29 mouse cellular contexts compared by ENCODE assay signal in the genomic region with DNA sequence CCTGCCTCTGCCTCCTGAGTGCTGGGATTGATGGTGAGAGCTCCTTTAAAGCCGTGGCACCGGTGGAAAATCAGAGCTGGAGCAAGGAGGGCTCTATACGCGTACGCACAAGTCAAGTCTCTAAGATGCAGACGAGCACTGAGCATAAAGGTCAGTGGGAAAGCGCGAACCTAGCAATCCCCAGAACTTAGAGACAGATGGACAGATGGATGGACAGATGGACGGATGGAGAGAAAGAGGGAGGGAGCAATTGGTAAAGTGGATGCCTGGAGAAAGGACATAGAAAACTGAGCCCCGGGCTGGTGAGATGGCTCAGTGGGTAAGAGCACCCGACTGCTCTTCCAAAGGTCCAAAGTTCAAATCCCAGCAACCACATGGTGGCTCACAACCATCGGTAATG. TPM values are rescaled to one million over a fixed set of nuclear protein-coding genes. Genes with fewer than 3 reads are reported as not detected.
"Had no signal": no experiment of that assay in that cellular context is flagged by ENCODE, and none has a peak within 500 bp of the region (broad histone marks: within the 10 kb centered on the region; RNA-seq: fewer than 3 reads in every experiment).

No protein-coding gene starts in this region.

- H3K9ac ChIP-seq: kidney, embryonic 15.5 days; limb, embryonic 12.5 days; liver, embryonic 12.5 days; liver, embryonic 15.5 days; lung, embryonic 15.5 days; midbrain, embryonic 13.5 days; neural tube, embryonic 13.5 days; stomach, embryonic 15.5 days had no signal

- H3K27ac ChIP-seq: kidney, embryonic 15.5 days; left cerebral cortex, adult 2 months; limb, embryonic 12.5 days; liver, embryonic 12.5 days; liver, embryonic 15.5 days; lung, embryonic 15.5 days; midbrain, embryonic 10.5 days; midbrain, embryonic 13.5 days; neural tube, embryonic 13.5 days; stomach, embryonic 15.5 days had no signal

- H3K4me1 ChIP-seq: lung, embryonic 15.5 days; stomach, embryonic 15.5 days had no signal

- ATAC-seq: liver, embryonic 12.5 days; midbrain, embryonic 13.5 days; midbrain, embryonic 16.5 days had no signal

- H3K27me3 ChIP-seq: kidney, embryonic 15.5 days; limb, embryonic 12.5 days; liver, embryonic 12.5 days; liver, embryonic 15.5 days; lung, embryonic 15.5 days; megakaryocyte, embryonic 14.5 days; midbrain, embryonic 13.5 days; neural tube, embryonic 13.5 days; stomach, embryonic 15.5 days had no signal

- DNase-seq: kidney, adult 8-10 months; kidney, postnatal 10 days; kidney, postnatal 36 days; layer of hippocampus, postnatal 36 days; liver; lung, adult 18-20 months; lung, postnatal 10 days; lung, postnatal 36 days; retina, postnatal 1 day; right cerebral cortex, postnatal 25 days; spleen, adult 18-20 months; thymus, adult 2 months; thymus, postnatal 14 days had no signal

- H3K4me2 ChIP-seq: kidney, embryonic 15.5 days; limb, embryonic 12.5 days; liver, embryonic 12.5 days; liver, embryonic 15.5 days; lung, embryonic 15.5 days; midbrain, embryonic 13.5 days; neural tube, embryonic 13.5 days; stomach, embryonic 15.5 days had no signal

- H3K4me3 ChIP-seq: kidney, embryonic 15.5 days; left cerebral cortex, adult 2 months; limb, embryonic 12.5 days; liver, embryonic 12.5 days; liver, embryonic 15.5 days; lung, embryonic 15.5 days; megakaryocyte, embryonic 14.5 days; midbrain, embryonic 10.5 days; midbrain, embryonic 13.5 days; myocyte; neural tube, embryonic 13.5 days; stomach, embryonic 15.5 days had no signal

- H3K9me3 ChIP-seq: kidney, embryonic 15.5 days; limb, embryonic 12.5 days; liver, embryonic 12.5 days; liver, embryonic 15.5 days; lung, embryonic 15.5 days; megakaryocyte, embryonic 14.5 days; midbrain, embryonic 10.5 days; midbrain, embryonic 13.5 days; neural tube, embryonic 13.5 days; stomach, embryonic 15.5 days had no signal

RNA-seq across cellular contexts. Expression of a gene that starts 1.6 kb away (rescaled TPM):
- total RNA-seq: layer of hippocampus, postnatal 36 days; left cerebral cortex, adult 2 months; left cerebral cortex, postnatal 36 days; monocyte, adult 5-6 weeks; neutrophil, adult 5-6 weeks had no signal
- polyA plus RNA-seq: liver, embryonic 15.5 days; lung, embryonic 15.5 days; midbrain, embryonic 13.5 days; stomach, embryonic 15.5 days; thymus, adult 2 months had no signal

RNA-seq across cellular contexts. Expression of a gene that starts 17.3 kb away (rescaled TPM):
- total RNA-seq: neutrophil, adult 5-6 weeks had no signal
